Mouse (Mus musculus): Measurements from ENCODE around the gene 4930402F06Rik.

Gene 4930402F06Rik

GRCm38 (mm10) chr2:35397096-35397495, at the start of gene 4930402F06Rik:
Gene 4930402F06Rik, minus strand, starts transcription at chr2:35397175.
- DNase-seq (ENCODE audit: low read depth), result no peak

- DNase-seq (ENCODE audit: low read depth), result no peak
Measured at GRCm38 (mm10) chr2:35446300-35446699, 49.3 kb upstream of the 4930402F06Rik start.

DNA sequence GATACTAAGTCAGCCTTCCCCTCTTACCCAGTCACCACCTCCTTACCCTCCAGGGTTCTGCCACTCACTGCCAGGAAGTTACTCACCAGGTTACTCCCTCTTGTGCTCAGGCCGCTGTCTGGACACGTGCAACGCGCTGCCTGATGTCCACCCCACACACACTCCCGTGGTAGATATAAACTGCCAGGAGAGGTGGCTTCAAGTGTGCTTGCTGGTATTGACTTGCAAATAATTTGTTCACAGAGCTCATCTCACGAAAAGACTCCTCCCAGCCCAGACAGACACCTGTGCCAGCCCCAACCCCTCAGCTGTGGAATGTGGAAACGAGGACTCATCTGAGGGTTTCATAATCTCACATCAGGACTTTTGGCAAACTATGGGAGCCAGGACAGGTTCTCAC, 48.6 kb upstream of the 4930402F06Rik start:
- no peak for DNase-seq (ENCODE audit: low read depth)

DNA sequence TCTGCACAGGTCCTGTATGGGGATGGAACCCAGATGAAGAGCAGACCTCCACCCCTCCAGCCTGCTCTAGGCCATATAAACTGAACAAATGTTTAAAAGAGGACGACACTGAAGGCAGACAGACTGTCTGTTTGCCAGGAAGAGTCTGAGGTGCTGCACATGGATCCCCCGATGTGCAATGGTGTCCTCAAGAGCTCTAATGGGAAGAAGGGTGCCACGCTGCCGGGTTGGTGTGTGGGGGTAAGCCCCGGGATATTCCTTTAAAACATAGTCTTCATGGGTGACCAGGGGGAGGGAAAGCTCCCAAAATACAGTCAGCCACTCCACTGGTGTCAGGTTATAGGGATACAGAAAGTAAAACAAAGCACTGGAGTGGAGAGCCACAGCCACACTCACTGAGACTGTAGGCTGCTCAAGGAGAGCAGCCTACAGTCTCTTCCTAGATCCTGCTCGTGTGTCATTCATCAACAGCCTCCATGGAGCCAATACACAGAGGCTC, 47.8 kb upstream of the 4930402F06Rik start:
- no peak for DNase-seq (ENCODE audit: low read depth)

- DNase-seq (ENCODE audit: low read depth), result no peak
Measured at GRCm38 (mm10) chr2:35443981-35444763, 47.2 kb upstream of the 4930402F06Rik start.

GRCm38 (mm10) chr2:35443325-35443724, 46.4 kb upstream of the 4930402F06Rik start:
- DNase-seq (ENCODE audit: low read depth), result no peak

DNA sequence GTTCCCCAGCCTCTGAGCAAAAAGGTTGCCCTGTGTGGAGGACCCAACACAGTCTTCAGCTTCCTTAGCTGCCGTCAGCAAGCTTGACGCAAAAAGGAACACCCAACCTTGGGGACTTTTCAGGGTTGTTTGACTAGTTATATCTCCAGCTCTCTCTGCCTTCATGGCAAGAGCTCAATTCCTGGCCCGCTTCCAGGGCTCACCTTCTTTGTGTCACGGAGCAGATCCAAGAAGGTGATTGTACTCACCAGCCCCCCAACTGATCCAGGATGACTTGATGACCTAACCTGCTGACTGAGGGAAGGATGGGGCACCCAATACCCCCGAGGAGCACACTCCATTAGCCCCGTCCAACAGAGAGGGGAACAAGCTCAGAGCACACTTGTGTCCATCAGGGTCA, 45.1 kb upstream of the 4930402F06Rik start:
- no peak for DNase-seq (ENCODE audit: low read depth)

DNA sequence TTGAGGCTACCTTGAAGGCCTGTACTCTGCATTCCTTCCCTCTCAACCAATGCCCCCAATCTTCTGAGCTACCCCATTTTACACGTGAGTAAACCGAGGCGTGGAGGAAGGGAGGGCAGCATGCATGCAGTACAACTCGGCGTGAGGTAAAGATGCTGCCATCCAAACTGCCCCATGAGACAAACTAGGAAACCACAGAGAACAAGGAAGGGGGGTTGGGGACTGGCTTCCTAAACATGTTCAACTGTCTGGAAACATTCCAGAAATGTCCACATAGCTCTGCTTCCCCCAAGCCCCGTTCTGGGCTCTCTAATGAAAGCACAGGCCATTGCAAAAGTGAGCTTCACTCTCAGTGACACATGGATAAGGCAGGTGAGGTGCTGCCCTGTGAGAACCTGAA, 44.4 kb upstream of the 4930402F06Rik start:
- no peak for DNase-seq (ENCODE audit: low read depth)

DNA sequence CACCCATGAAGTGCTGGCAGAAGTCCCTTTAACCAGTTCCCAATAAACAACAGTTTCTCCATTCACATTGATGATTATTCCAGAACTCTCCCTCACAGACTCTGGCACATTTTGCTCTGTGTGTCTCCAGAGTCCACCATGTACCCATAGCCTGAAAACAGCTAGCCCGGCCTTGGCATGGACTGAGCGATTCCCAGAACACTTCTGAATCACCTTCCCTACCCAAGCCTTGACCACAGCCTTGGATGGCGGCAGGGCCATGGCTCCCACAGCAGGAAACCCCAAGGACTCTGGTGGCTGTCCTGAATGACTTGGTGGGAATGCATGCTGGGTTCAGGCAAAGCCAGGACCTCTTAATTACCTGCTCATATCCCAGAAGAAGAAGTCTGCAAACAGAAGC, 43.5 kb upstream of the 4930402F06Rik start:
- no peak for DNase-seq (ENCODE audit: low read depth)

GRCm38 (mm10) chr2:35437796-35438195, 40.8 kb upstream of the 4930402F06Rik start:
- DNase-seq (ENCODE audit: low read depth), result no peak

- DNase-seq (ENCODE audit: low read depth), result no peak
Measured at GRCm38 (mm10) chr2:35434576-35435123, 37.7 kb upstream of the 4930402F06Rik start.

- no peak for DNase-seq (ENCODE audit: low read depth)
Measured at GRCm38 (mm10) chr2:35433428-35433827, 36.5 kb upstream of the 4930402F06Rik start.

DNA sequence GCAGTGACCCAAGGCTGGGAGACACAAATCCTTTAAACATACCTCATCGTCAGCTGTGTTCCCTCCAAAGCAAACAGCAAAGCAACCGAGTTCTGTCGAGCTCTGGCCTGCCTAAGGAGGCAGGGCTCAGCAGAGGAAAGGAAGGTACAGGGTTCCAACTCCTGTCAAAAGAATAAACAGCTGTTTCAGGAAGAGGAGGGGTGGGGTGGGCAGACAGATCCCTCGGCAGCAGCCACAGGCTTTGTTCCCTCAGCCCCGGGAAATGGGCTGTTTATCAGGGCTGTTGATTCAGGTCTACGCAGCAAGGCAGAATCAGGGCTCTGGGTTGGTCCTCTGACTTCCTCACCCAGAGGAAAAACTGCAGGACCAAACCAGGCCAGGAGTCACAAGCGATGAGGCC, 35.5 kb upstream of the 4930402F06Rik start:
- no peak for DNase-seq (ENCODE audit: low read depth)

DNA sequence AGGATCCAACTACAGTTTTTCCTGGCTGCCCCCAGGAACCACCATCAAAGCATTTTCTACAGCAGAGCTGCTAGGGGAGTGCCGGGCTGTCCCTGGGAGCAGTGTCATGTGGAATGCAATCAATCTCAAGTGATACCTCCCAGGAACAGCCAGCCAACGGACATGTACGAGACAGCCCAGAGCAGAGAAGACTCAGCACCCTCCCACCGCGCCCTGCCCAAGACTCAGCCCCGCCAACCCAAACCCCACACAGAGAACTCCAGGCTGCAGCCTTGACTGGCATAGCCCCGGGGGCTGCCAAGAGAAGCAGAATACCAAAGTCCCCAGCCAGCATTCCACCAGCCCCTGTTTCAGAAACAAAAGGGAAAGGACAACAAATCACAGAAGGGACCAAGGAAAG, 35.0 kb upstream of the 4930402F06Rik start:
- no peak for DNase-seq (ENCODE audit: low read depth)

GRCm38 (mm10) chr2:35430806-35431205, 33.8 kb upstream of the 4930402F06Rik start:
- no peak for DNase-seq (ENCODE audit: low read depth)

- no peak for DNase-seq (ENCODE audit: low read depth)
Measured at GRCm38 (mm10) chr2:35428615-35429300, 31.8 kb upstream of the 4930402F06Rik start.

- no peak for DNase-seq (ENCODE audit: low read depth)
Measured at GRCm38 (mm10) chr2:35427559-35427958, 30.6 kb upstream of the 4930402F06Rik start.

- no peak for DNase-seq (ENCODE audit: low read depth)
Measured at GRCm38 (mm10) chr2:35423711-35424339, 26.9 kb upstream of the 4930402F06Rik start.

DNA sequence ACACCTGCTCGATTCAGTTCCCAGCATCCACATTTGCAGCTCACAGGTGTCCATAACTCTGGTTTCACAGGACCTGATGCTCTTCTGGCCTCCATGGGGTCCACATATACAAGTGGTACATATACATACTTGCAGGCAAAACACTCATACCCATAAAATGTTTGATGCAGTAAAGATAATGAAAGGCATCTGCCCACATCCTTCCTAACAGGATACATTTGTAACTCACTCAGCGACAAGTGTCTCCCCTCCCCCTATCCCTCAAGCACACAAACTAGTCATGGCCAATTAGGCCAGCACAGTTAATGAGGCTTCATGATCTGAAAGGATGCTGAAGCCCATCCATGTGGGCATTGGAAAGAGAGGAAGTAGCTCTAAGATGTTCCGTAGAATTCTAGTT, 25.4 kb upstream of the 4930402F06Rik start:
- no peak for DNase-seq (ENCODE audit: low read depth)

GRCm38 (mm10) chr2:35420681-35421080, 23.7 kb upstream of the 4930402F06Rik start:
- peak; percentile 83 for DNase-seq (ENCODE audit: low read depth)

- DNase-seq (ENCODE audit: low read depth), result peak; percentile 70
Measured at GRCm38 (mm10) chr2:35419671-35420070, 22.7 kb upstream of the 4930402F06Rik start.

GRCm38 (mm10) chr2:35419243-35419642, 22.3 kb upstream of the 4930402F06Rik start:
- DNase-seq (ENCODE audit: low read depth), result peak; percentile 39

All from c-Kit-positive CD71-positive TER-119-negative erythroid progenitor cells, embryonic 14.5 days (primary cell).